Comparison of ENCODE assay signal across 16 mouse cellular contexts in genomic region chr9:92545021-92545420, GRCm38 (mm10). TPM values are rescaled to one million over a fixed set of nuclear protein-coding genes. Genes with fewer than 3 reads are reported as not detected.
DNase-seq lines count a peak whose midpoint lies in the region; ATAC-seq and TF ChIP-seq lines count a peak whose summit lies in the region.
"Had no signal": no experiment of that assay in that cellular context is flagged by ENCODE, and none has a peak within 500 bp of the region (broad histone marks: within the 10 kb centered on the region; RNA-seq: fewer than 3 reads in every experiment).

No protein-coding gene starts in this region.

- DNase-seq in heart, postnatal 14 days = no peak
- DNase-seq in kidney, postnatal 0 days (ENCODE audit: low spot score) = no peak
- DNase-seq in kidney, postnatal 4 days = no peak
- DNase-seq in embryo, embryonic 10 days (ENCODE audit: low spot score) = no peak
- no peak for DNase-seq in forebrain, embryonic 11.5 days (ENCODE audit: low spot score)
- DNase-seq: adrenal gland, postnatal 10 days; cerebellum, adult 9-10 months; embryo, embryonic 11 days; lung, adult 2 months; thymus, postnatal 36 days had no signal

- no peak for TF ChIP-seq CTCF in kidney, postnatal 0 days (IDR thresholded peaks at IDR 0.05; ENCODE audit: low read depth)
- no peak for TF ChIP-seq CTCF in embryonic fibroblast, embryonic 13.5 days (IDR thresholded peaks at IDR 0.05; ENCODE audit: borderline replicate concordance, insufficient read depth, low read length)

- H3K27ac ChIP-seq in heart, embryonic 14.5 days (replicated peaks in 1 of 2; ENCODE audit: control insufficient read depth in 1 of 2, insufficient read depth in 1 of 2, low read depth in 2 of 2, low read length in 2 of 2) = peak overlapping the region in 1 of 2 experiments; percentile 46; a peak in 2 of 4 replicates
- no peak overlapping the region for H3K27ac ChIP-seq in kidney, postnatal 0 days
- H3K27ac ChIP-seq in embryonic fibroblast, embryonic 13.5 days (ENCODE audit: insufficient read depth, low read length) = no peak overlapping the region
- no peak overlapping the region for H3K27ac ChIP-seq in neural tube, embryonic 13.5 days (replicated peaks)
- H3K27ac ChIP-seq in forebrain, embryonic 11.5 days (ENCODE audit: low read depth, low read length) = no peak overlapping the region
- H3K27ac ChIP-seq: forebrain, embryonic 13.5 days; hindbrain, embryonic 15.5 days had no signal

- peaks cover 15 to 29% of the 10 kb centered on the region in 2 experiments for H3K4me1 ChIP-seq in heart, embryonic 14.5 days (ENCODE audit: control insufficient read depth in 2 of 2, insufficient read depth in 2 of 2, low read length in 2 of 2)
- peaks cover 33% of the 10 kb centered on the region for H3K4me1 ChIP-seq in kidney, postnatal 0 days (replicated peaks; ENCODE audit: insufficient read depth, low read length)
- no peaks in the 10 kb centered on the region; the same call in 1 of the 2 replicates for H3K4me1 ChIP-seq in embryonic fibroblast, embryonic 13.5 days (ENCODE audit: control insufficient read depth, insufficient read depth, low read length)
- peaks cover 44% of the 10 kb centered on the region for H3K4me1 ChIP-seq in neural tube, embryonic 13.5 days (replicated peaks)
- H3K4me1 ChIP-seq in forebrain, embryonic 11.5 days (replicated peaks; ENCODE audit: control insufficient read depth, insufficient read depth, low read length) = peaks cover 6% of the 10 kb centered on the region

- no peak overlapping the region for H3K4me3 ChIP-seq in heart, embryonic 14.5 days (ENCODE audit: control insufficient read depth in 1 of 2, insufficient read depth in 1 of 2, low read depth in 1 of 2, low read length in 2 of 2)
- H3K4me3 ChIP-seq in kidney, postnatal 0 days (replicated peaks; ENCODE audit: low read depth, low read length) = no peak overlapping the region
- H3K4me3 ChIP-seq in embryonic fibroblast, embryonic 13.5 days (ENCODE audit: insufficient read depth, low read length) = peak overlapping the region; percentile 25; the same call in 1 of the 2 replicates
- H3K4me3 ChIP-seq in neural tube, embryonic 13.5 days = no peak overlapping the region
- H3K4me3 ChIP-seq in forebrain, embryonic 11.5 days (ENCODE audit: low read depth, low read length) = no peak overlapping the region
- H3K4me3 ChIP-seq: forebrain, embryonic 13.5 days; hindbrain, embryonic 15.5 days had no signal

- H3K9ac ChIP-seq in heart, embryonic 14.5 days (ENCODE audit: low read length) = no peak overlapping the region; the same call in 1 of the 2 replicates
- no peak overlapping the region for H3K9ac ChIP-seq in kidney, postnatal 0 days (ENCODE audit: low read depth, low read length)
- H3K9ac ChIP-seq in neural tube, embryonic 13.5 days = no peak overlapping the region
- no peak overlapping the region for H3K9ac ChIP-seq in forebrain, embryonic 11.5 days (ENCODE audit: low read length)
- H3K9ac ChIP-seq: forebrain, embryonic 13.5 days; hindbrain, embryonic 15.5 days had no signal

- H3K9me3 ChIP-seq in heart, embryonic 14.5 days (ENCODE audit: control insufficient read depth, low read length) = no peaks in the 10 kb centered on the region
- no peaks in the 10 kb centered on the region for H3K9me3 ChIP-seq in kidney, postnatal 0 days (replicated peaks; ENCODE audit: low read length)
- no peaks in the 10 kb centered on the region for H3K9me3 ChIP-seq in neural tube, embryonic 13.5 days
- no peaks in the 10 kb centered on the region for H3K9me3 ChIP-seq in forebrain, embryonic 11.5 days (ENCODE audit: control insufficient read depth, low read length)
- H3K9me3 ChIP-seq: forebrain, embryonic 13.5 days; hindbrain, embryonic 15.5 days had no signal

- no peak for TF ChIP-seq POLR2A in embryonic fibroblast, embryonic 13.5 days (IDR thresholded peaks at IDR 0.05; ENCODE audit: low read depth, low read length)

- intact Hi-C loops in heart, postnatal 14 days (cut with DNase I) = no loop called here

- WGBS in heart, embryonic 14.5 days = 65% methylated on average over 6 of the region's 6 CpGs
- 65% methylated on average over 6 of the region's 6 CpGs for WGBS in kidney, postnatal 0 days
- 88% methylated on average over 6 of the region's 6 CpGs for WGBS in neural tube, embryonic 13.5 days
- WGBS in forebrain, embryonic 11.5 days = 84% methylated on average over 6 of the region's 6 CpGs

- ATAC-seq in heart, embryonic 14.5 days (ENCODE audit: insufficient number of reproducible peaks, insufficient read depth, low FRiP score, low read depth) = no peak
- ATAC-seq in kidney, postnatal 0 days (replicated peaks; ENCODE audit: low FRiP score, low read depth) = no peak
- no peak for ATAC-seq in neural tube, embryonic 13.5 days (ENCODE audit: low read depth)
- ATAC-seq in forebrain, embryonic 11.5 days (replicated peaks; ENCODE audit: low FRiP score) = no peak
- ATAC-seq: forebrain, embryonic 13.5 days had no signal

- H3K36me3 ChIP-seq in heart, embryonic 14.5 days (ENCODE audit: control insufficient read depth, insufficient read depth, low read length) = peaks cover 12% of the 10 kb centered on the region; the same call in 1 of the 2 replicates
- H3K36me3 ChIP-seq in kidney, postnatal 0 days (ENCODE audit: insufficient read depth, low read length) = 0 out of 2 replicates have a peak, but pooled peaks cover 2% of the 10 kb centered on the region
- H3K36me3 ChIP-seq in neural tube, embryonic 13.5 days = no peaks in the 10 kb centered on the region
- no peaks in the 10 kb centered on the region for H3K36me3 ChIP-seq in forebrain, embryonic 11.5 days (ENCODE audit: control insufficient read depth, insufficient read depth, low read length)
- H3K36me3 ChIP-seq: hindbrain, embryonic 15.5 days had no signal

- H3K4me2 ChIP-seq in heart, embryonic 14.5 days (ENCODE audit: low read length) = peak overlapping the region; percentile 84
- peak overlapping the region; percentile 86; the same call in 1 of the 2 replicates for H3K4me2 ChIP-seq in kidney, postnatal 0 days (ENCODE audit: low read length)
- peak overlapping the region; percentile 81 for H3K4me2 ChIP-seq in neural tube, embryonic 13.5 days
- H3K4me2 ChIP-seq in forebrain, embryonic 11.5 days (ENCODE audit: low read depth, low read length, severe bottlenecking) = no peak overlapping the region
- H3K4me2 ChIP-seq: forebrain, embryonic 13.5 days had no signal

- H3K27me3 ChIP-seq in heart, embryonic 14.5 days (ENCODE audit: control insufficient read depth, insufficient read depth, low read length) = no peaks in the 10 kb centered on the region
- no peaks in the 10 kb centered on the region for H3K27me3 ChIP-seq in kidney, postnatal 0 days (ENCODE audit: insufficient read depth, low read length)
- H3K27me3 ChIP-seq in neural tube, embryonic 13.5 days = no peaks in the 10 kb centered on the region
- H3K27me3 ChIP-seq in forebrain, embryonic 11.5 days (ENCODE audit: control insufficient read depth, insufficient read depth, low read length) = no peaks in the 10 kb centered on the region
- H3K27me3 ChIP-seq: forebrain, embryonic 13.5 days; hindbrain, embryonic 15.5 days had no signal

RNA-seq across cellular contexts. Expression of gene Plod2, which starts 3.0 kb away (rescaled TPM):
- polyA plus RNA-seq in heart, embryonic 14.5 days (2014; fragmentation: Nextera tagmentation; extraction: Ambion mirVana) = 34.0 and 35.1 TPM in 2 replicates
- 10 to 100 TPM; 20.1 to 23.4 TPM for total RNA-seq in heart, postnatal 14 days (2021)
- 37.1 and 38.7 TPM in 2 replicates for polyA plus RNA-seq in kidney, postnatal 0 days (2015; fragmentation: Nextera tagmentation; extraction: Ambion mirVana)
- polyA plus RNA-seq in embryonic fibroblast, embryonic 13.5 days (2011; ENCODE audit: insufficient read length, low read depth, missing spikeins) = 88.6 and 107 TPM in 2 replicates
- 19.7 and 23.4 TPM in 2 replicates for polyA plus RNA-seq in neural tube, embryonic 13.5 days (2015; fragmentation: Nextera tagmentation; extraction: Ambion mirVana)
- polyA plus RNA-seq in forebrain, embryonic 11.5 days (2014; fragmentation: Nextera tagmentation; extraction: Ambion mirVana) = 26.2 and 30.5 TPM in 2 replicates
- total RNA-seq: MEL had no signal
